Comparison of ENCODE assay signal across 13 mouse cellular contexts in genomic region chr11:69884240-69884639, GRCm38 (mm10). TPM values are rescaled to one million over a fixed set of nuclear protein-coding genes. Genes with fewer than 3 reads are reported as not detected.
A peak's percentile ranks its signal among the peaks of the same experiment; 100 is the strongest.
DNase-seq lines count a peak whose midpoint lies in the region; ATAC-seq and TF ChIP-seq lines count a peak whose summit lies in the region.
"Had no signal": no experiment of that assay in that cellular context is flagged by ENCODE, and none has a peak within 500 bp of the region (broad histone marks: within the 10 kb centered on the region; RNA-seq: fewer than 3 reads in every experiment).

No protein-coding gene starts in this region.

- 62% methylated on average over 9 of the region's 9 CpGs for WGBS in intestine, embryonic 16.5 days
- 56% methylated on average over 9 of the region's 9 CpGs for WGBS in intestine, postnatal 0 days

- H3K9me3 ChIP-seq in intestine, embryonic 16.5 days (ENCODE audit: control insufficient read depth, low read length): no peaks in the 10 kb centered on the region
- no peaks in the 10 kb centered on the region for H3K9me3 ChIP-seq in intestine, postnatal 0 days (ENCODE audit: control insufficient read depth)
- H3K9me3 ChIP-seq: embryonic facial prominence, embryonic 13.5 days had no signal

- ATAC-seq in intestine, embryonic 16.5 days: no peak
- no peak for ATAC-seq in intestine, postnatal 0 days
- ATAC-seq: forebrain, embryonic 14.5 days; hindbrain, postnatal 0 days had no signal

- no peak for TF ChIP-seq CTCF in intestine, postnatal 0 days (IDR thresholded peaks at IDR 0.05; ENCODE audit: low read depth)

- 0 out of 2 replicates have a peak overlapping the region, but pooled peaks have one; percentile 38 for H3K9ac ChIP-seq in intestine, embryonic 16.5 days (ENCODE audit: low read depth, low read length)
- no peak overlapping the region for H3K9ac ChIP-seq in intestine, postnatal 0 days (ENCODE audit: low read depth, low read length)
- H3K9ac ChIP-seq: embryonic facial prominence, embryonic 13.5 days had no signal

- H3K36me3 ChIP-seq in intestine, embryonic 16.5 days (ENCODE audit: control insufficient read depth, insufficient read depth, low read length): no peaks in the 10 kb centered on the region
- H3K36me3 ChIP-seq in intestine, postnatal 0 days (ENCODE audit: control insufficient read depth, insufficient read depth): no peaks in the 10 kb centered on the region
- H3K36me3 ChIP-seq: embryonic facial prominence, embryonic 13.5 days had no signal

- no peak overlapping the region; the same call in 1 of the 2 replicates for H3K27ac ChIP-seq in intestine, embryonic 16.5 days (ENCODE audit: low read length)
- no peak overlapping the region for H3K27ac ChIP-seq in intestine, postnatal 0 days (ENCODE audit: low read depth, low read length)
- H3K27ac ChIP-seq: embryonic facial prominence, embryonic 13.5 days; hindbrain, postnatal 0 days had no signal

- DNase-seq in thymus, postnatal 4 days: peak; percentile 14
- no peak for DNase-seq in thymus, postnatal 14 days
- peak; percentile 54 for DNase-seq in kidney, postnatal 14 days
- no peak for DNase-seq in urinary bladder, postnatal 14 days (ENCODE audit: low spot score)
- DNase-seq in neural tube, embryonic 10.5 days (ENCODE audit: extremely low spot score, low spot score): no peak
- DNase-seq: cerebellum, adult 2 months; gastrocnemius, postnatal 36 days; left cerebral cortex, postnatal 4 days had no signal

- H3K4me3 ChIP-seq in intestine, embryonic 16.5 days (ENCODE audit: low read length): no peak overlapping the region
- H3K4me3 ChIP-seq in intestine, postnatal 0 days (ENCODE audit: low read depth, low read length): no peak overlapping the region
- H3K4me3 ChIP-seq: embryonic facial prominence, embryonic 13.5 days had no signal

- no peaks in the 10 kb centered on the region for H3K27me3 ChIP-seq in intestine, embryonic 16.5 days (replicated peaks; ENCODE audit: control insufficient read depth, insufficient read depth, low read length)
- H3K27me3 ChIP-seq in intestine, postnatal 0 days (replicated peaks; ENCODE audit: control insufficient read depth, insufficient read depth, low read length): no peaks in the 10 kb centered on the region
- H3K27me3 ChIP-seq: embryonic facial prominence, embryonic 13.5 days had no signal

- H3K4me1 ChIP-seq in intestine, embryonic 16.5 days (ENCODE audit: control insufficient read depth, insufficient read depth, low read length): peaks cover 19% of the 10 kb centered on the region
- peaks cover 5% of the 10 kb centered on the region; the same call in 1 of the 2 replicates for H3K4me1 ChIP-seq in intestine, postnatal 0 days (replicated peaks; ENCODE audit: control insufficient read depth, insufficient read depth, low read length)

- H3K4me2 ChIP-seq in intestine, embryonic 16.5 days (ENCODE audit: low read depth, low read length): no peak overlapping the region
- no peak overlapping the region for H3K4me2 ChIP-seq in intestine, postnatal 0 days (replicated peaks; ENCODE audit: low read depth)
- H3K4me2 ChIP-seq: embryonic facial prominence, embryonic 13.5 days had no signal

RNA-seq across cellular contexts. Expression of gene Kctd11, which starts 3.0 kb away (rescaled TPM):
- polyA plus RNA-seq in intestine, embryonic 16.5 days (2015; fragmentation: Nextera tagmentation; extraction: Ambion mirVana): 5.5 and 6.2 TPM in 2 replicates
- 4.0 and 4.1 TPM in 2 replicates for polyA plus RNA-seq in intestine, postnatal 0 days (2015; fragmentation: Nextera tagmentation; extraction: Ambion mirVana)

RNA-seq across cellular contexts. Expression of gene Tmem95, which starts 6.4 kb away (rescaled TPM):
- not detected in 2 replicates for polyA plus RNA-seq in intestine, embryonic 16.5 days (2015; fragmentation: Nextera tagmentation; extraction: Ambion mirVana)
- not detected in 2 replicates for polyA plus RNA-seq in intestine, postnatal 0 days (2015; fragmentation: Nextera tagmentation; extraction: Ambion mirVana)
- polyA plus RNA-seq: cerebellum, adult 2 months; embryonic facial prominence, embryonic 13.5 days; forebrain, embryonic 14.5 days; hindbrain, postnatal 0 days had no signal

RNA-seq across cellular contexts. Expression of gene Acap1, which starts 11.1 kb away (rescaled TPM):
- polyA plus RNA-seq in intestine, embryonic 16.5 days (2015; fragmentation: Nextera tagmentation; extraction: Ambion mirVana): 4.2 and 5.2 TPM in 2 replicates
- polyA plus RNA-seq in intestine, postnatal 0 days (2015; fragmentation: Nextera tagmentation; extraction: Ambion mirVana): 1.1 TPM in 2 replicates

RNA-seq across cellular contexts. Expression of gene 2810408A11Rik, which starts 16.5 kb away (rescaled TPM):
- polyA plus RNA-seq in intestine, embryonic 16.5 days (2015; fragmentation: Nextera tagmentation; extraction: Ambion mirVana): 4.7 and 5.4 TPM in 2 replicates
- polyA plus RNA-seq in intestine, postnatal 0 days (2015; fragmentation: Nextera tagmentation; extraction: Ambion mirVana): 3.5 and 3.8 TPM in 2 replicates

RNA-seq across cellular contexts. Expression of gene Neurl4, which starts 16.6 kb away (rescaled TPM):
- polyA plus RNA-seq in intestine, embryonic 16.5 days (2015; fragmentation: Nextera tagmentation; extraction: Ambion mirVana): 7.1 and 10.1 TPM in 2 replicates
- 9.7 and 10.3 TPM in 2 replicates for polyA plus RNA-seq in intestine, postnatal 0 days (2015; fragmentation: Nextera tagmentation; extraction: Ambion mirVana)

Comparison
In these comparisons a context has a peak if more than half of its experiments do, and no peak if none do; other contexts are left out.
1. DNase-seq: peak in thymus, postnatal 4 days (single experiment) and kidney, postnatal 14 days (single experiment); none in thymus, postnatal 14 days (single experiment), urinary bladder, postnatal 14 days (single experiment) and neural tube, embryonic 10.5 days (single experiment).